Mouse (Mus musculus) liver, adult 2 months (tissue): ENCODE data around the gene Gm10642. TPM values are rescaled to one million over a fixed set of nuclear protein-coding genes. Genes with fewer than 3 reads are reported as not detected.

Source experiments
- DNase-seq: peaks from one replicate; pipeline ENCODE4 v3.0.0-alpha.2; 2011; ENCODE audit warnings: low read depth, low spot score; ENCODE audit errors: extremely low read depth
- H3K27ac ChIP-seq: fragments of 200-500 bp; replicated peaks from 2 replicates; pipeline ENCODE4 v1.5.1; 2012; ENCODE audit warnings: low read depth, mild to moderate bottlenecking, control low read depth, inconsistent platforms, low read length; ENCODE audit not compliant: insufficient read depth
- H3K27me3 ChIP-seq: fragments of 200-500 bp; 2 replicates; pipeline ENCODE4 v1.6.1; 2012; ENCODE audit warnings: mild to moderate bottlenecking, moderate library complexity, low read length, inconsistent platforms; ENCODE audit not compliant: control insufficient read depth, insufficient read depth
- H3K36me3 ChIP-seq: fragments of 200-500 bp; 2 replicates; pipeline ENCODE4 v1.6.1; 2012; ENCODE audit warnings: low read length, inconsistent platforms; ENCODE audit not compliant: control insufficient read depth, insufficient read depth
- H3K4me1 ChIP-seq: fragments of 200-500 bp; 2 replicates; pipeline ENCODE4 v1.6.1; 2011; ENCODE audit warnings: low read length; ENCODE audit not compliant: control insufficient read depth, insufficient read depth
- H3K4me3 ChIP-seq: fragments of 200-500 bp; 2 replicates; pipeline ENCODE4 v1.5.1; 2011; ENCODE audit warnings: low read depth, mild to moderate bottlenecking, control low read depth, low read length, moderate library complexity; ENCODE audit not compliant: insufficient read depth
- H3K79me2 ChIP-seq: fragments of 200-500 bp; 2 replicates; pipeline ENCODE4 v1.6.1; 2012; ENCODE audit warnings: inconsistent platforms, mild to moderate bottlenecking, low read length, moderate library complexity; ENCODE audit not compliant: control insufficient read depth, insufficient read depth
- H3K9ac ChIP-seq: fragments of 200-500 bp; 2 replicates; pipeline ENCODE4 v1.6.1; 2012; ENCODE audit warnings: low read depth, mild to moderate bottlenecking, control low read depth, inconsistent platforms, low read length
- CTCF ChIP-seq: fragments of 200-500 bp; IDR thresholded peaks from 2 replicates; pipeline ENCODE4 v1.5.1; 2011; ENCODE audit warnings: low read depth, low read length, control low read depth
- POLR2A ChIP-seq: fragments of 200-500 bp; IDR thresholded peaks from 2 replicates; pipeline ENCODE4 v1.6.1; 2011; ENCODE audit warnings: low read length, control low read depth; ENCODE audit not compliant: insufficient read depth; ENCODE audit errors: extremely low read depth
- WGBS: fragments of 180-500 bp; shearing (Covaris S2); methylation state at CpG from one replicate; pipeline ENCODE4 v1.1.7; 2018; 5-methylcytosine and 5-hydroxymethylcytosine counted together
- polyA plus RNA-seq: library from polyadenylated mRNA; depleted of rRNA; stranded (reverse); fragments of >200 nt; gene quantifications from 2 replicates; pipeline ENCODE4 v1.2.3, GENCODE M21; 2012; rRNA removed
- total RNA-seq: library from RNA; depleted of rRNA; stranded (reverse); fragments of >200 nt; gene quantifications from 2 replicates; pipeline ENCODE4 v1.2.3, GENCODE M21; 2014; rRNA removed

The Gm10642 gene
- total and polyA plus RNA-seq, 2 experiments, result 1.6 to 1.7 TPM

DNA sequence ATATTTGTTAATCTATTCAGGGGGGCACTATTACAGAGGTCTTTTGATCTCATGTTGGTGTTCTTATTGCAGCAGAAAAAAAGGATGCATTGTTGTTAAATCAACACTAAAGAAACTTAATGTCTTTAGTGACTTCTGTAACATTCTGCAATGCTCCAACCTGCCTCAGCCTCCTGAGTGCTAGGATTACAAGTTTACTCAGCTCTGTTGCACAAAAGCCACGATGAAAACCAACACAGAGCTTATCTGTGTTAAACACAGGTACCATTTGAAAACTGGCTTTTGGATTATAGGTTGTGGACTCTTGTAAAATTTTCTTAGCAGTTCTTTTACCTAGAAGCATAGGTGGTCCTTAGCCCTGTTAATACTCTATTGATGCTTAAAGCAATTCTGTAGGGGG, 42.0 kb downstream of the Gm10642 start:
- TF ChIP-seq POLR2A (no peak), CTCF (no peak)
- Histone ChIP-seq H3K4me3 (no peak overlapping the region), H3K27ac (no peak overlapping the region), H3K79me2 (peaks cover 18% of the 10 kb centered on the region), H3K27me3 (no peaks in the 10 kb centered on the region), H3K36me3 (no peaks in the 10 kb centered on the region), H3K9ac (no peak overlapping the region), H3K4me1 (no peaks in the 10 kb centered on the region)
- WGBS, result 29% methylated on average over 1 of the region's 1 CpGs
- DNase-seq, result no peak

DNA sequence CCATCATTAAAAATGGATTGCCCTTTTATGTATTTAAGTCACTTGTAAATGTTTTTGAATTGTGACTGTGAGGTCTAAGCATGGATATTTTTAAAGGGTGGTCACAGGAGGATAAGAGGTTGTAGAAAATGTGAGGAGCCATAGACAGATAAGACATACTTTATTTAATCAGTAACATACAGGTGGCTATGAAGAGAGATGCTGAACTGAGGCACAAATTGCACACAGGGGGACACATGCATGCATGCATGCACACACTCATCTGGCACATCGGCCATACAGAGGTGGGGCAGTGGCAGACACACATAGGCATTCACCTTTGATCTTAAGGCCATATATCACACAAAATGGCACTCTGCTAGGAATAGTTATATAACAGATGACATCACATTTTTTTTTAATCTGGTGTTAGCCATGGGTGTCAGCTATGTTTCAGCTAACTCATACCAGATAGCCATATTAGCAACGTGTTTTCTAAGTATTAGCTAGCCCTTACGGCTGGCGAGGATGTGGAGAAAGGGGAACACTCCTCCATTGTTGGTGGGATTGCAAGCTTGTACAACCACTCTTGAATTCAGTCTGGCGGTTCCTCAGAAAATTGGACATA, 47.6 kb downstream of the Gm10642 start:
- Histone ChIP-seq H3K9ac (no peak overlapping the region), H3K4me1 (no peaks in the 10 kb centered on the region), H3K4me3 (no peak overlapping the region), H3K36me3 (peaks cover 2% of the 10 kb centered on the region; the same call in 1 of the 2 replicates), H3K27me3 (no peaks in the 10 kb centered on the region), H3K79me2 (peaks cover 2% of the 10 kb centered on the region), H3K27ac (no peak overlapping the region)
- whole genome bisulfite sequencing, result 98% methylated on average over 5 of the region's 5 CpGs
- TF ChIP-seq POLR2A, result no peak
- no peak for TF ChIP-seq CTCF
- DNase-seq, result no peak

- WGBS, result 89% methylated on average over 1 of the region's 1 CpGs
- Histone ChIP-seq H3K27ac (no peak overlapping the region), H3K36me3 (peaks cover 2% of the 10 kb centered on the region; the same call in 1 of the 2 replicates), H3K4me3 (no peak overlapping the region), H3K9ac (no peak overlapping the region), H3K79me2 (no peaks in the 10 kb centered on the region; the same call in 1 of the 2 replicates), H3K4me1 (no peaks in the 10 kb centered on the region), H3K27me3 (no peaks in the 10 kb centered on the region)
- DNase-seq, result no peak
- TF ChIP-seq POLR2A (no peak), CTCF (no peak)
Observed at GRCm38 (mm10) chr9:70706444-70706843, 50.4 kb downstream of the Gm10642 start.

Other genes starting within 250 kb of the Gm10642 start
- 0.37 and 2.0 TPM in 2 replicates for gene Ccnb2, start 234.7 kb upstream of the Gm10642 start, total RNA-seq
- gene Ccnb2, start 234.7 kb upstream of the Gm10642 start, polyA plus RNA-seq, result 0.17 and 0.29 TPM in 2 replicates
- gene Rnf111, start 152.5 kb upstream of the Gm10642 start, total RNA-seq, result 18.4 and 21.1 TPM in 2 replicates
- 16.8 and 23.5 TPM in 2 replicates for gene Rnf111, start 152.5 kb upstream of the Gm10642 start, polyA plus RNA-seq
- 16.5 and 17.6 TPM in 2 replicates for gene Sltm, start 113.5 kb upstream of the Gm10642 start, total RNA-seq
- gene Sltm, start 113.5 kb upstream of the Gm10642 start, polyA plus RNA-seq, result 2.8 and 3.5 TPM in 2 replicates
- 17.2 and 18.2 TPM in 2 replicates for gene Mindy2, start 923 bp downstream of the Gm10642 start, total RNA-seq
- gene Mindy2, start 923 bp downstream of the Gm10642 start, polyA plus RNA-seq, result 2.5 and 3.0 TPM in 2 replicates
- 16.8 TPM in 2 replicates for gene Adam10, start 22.7 kb downstream of the Gm10642 start, total RNA-seq
- 4.9 and 5.0 TPM in 2 replicates for gene Adam10, start 22.7 kb downstream of the Gm10642 start, polyA plus RNA-seq